28 mouse cellular contexts compared by ENCODE assay signal in genomic region chr2:125943301-125943700, GRCm38 (mm10).
"Had no signal": no experiment of that assay in that cellular context is flagged by ENCODE, and none has a peak within 500 bp of the region (broad histone marks: within the 10 kb centered on the region; RNA-seq: fewer than 3 reads in every experiment).

No protein-coding gene starts in this region.

- H3K9ac ChIP-seq: heart, embryonic 13.5 days; heart, embryonic 15.5 days; hindbrain, embryonic 12.5 days; hindbrain, embryonic 14.5 days; intestine, embryonic 15.5 days; limb, embryonic 12.5 days; liver, embryonic 13.5 days; liver, embryonic 15.5 days had no signal

- H3K9me3 ChIP-seq: heart, embryonic 13.5 days; heart, embryonic 15.5 days; hindbrain, embryonic 10.5 days; hindbrain, embryonic 12.5 days; intestine, embryonic 15.5 days; limb, embryonic 10.5 days; limb, embryonic 12.5 days; liver, embryonic 13.5 days; liver, embryonic 15.5 days had no signal

- H3K4me1 ChIP-seq: hindbrain, embryonic 10.5 days; hindbrain, embryonic 12.5 days; intestine, embryonic 15.5 days; limb, embryonic 10.5 days; limb, embryonic 12.5 days; liver, embryonic 13.5 days; liver, embryonic 15.5 days had no signal

- DNase-seq: gastrocnemius, postnatal 14 days; gastrocnemius, postnatal 36 days; heart, adult 2 months; heart, postnatal 14 days; heart, postnatal 36 days; kidney, adult 18-20 months; kidney, adult 8-10 months; kidney, postnatal 10 days; kidney, postnatal 25 days; kidney, postnatal 4 days; liver; liver, embryonic 13.5 days had no signal

- H3K27ac ChIP-seq: heart, adult 2 months; heart, embryonic 13.5 days; heart, embryonic 15.5 days; hindbrain, embryonic 10.5 days; hindbrain, embryonic 12.5 days; hindbrain, embryonic 14.5 days; intestine, embryonic 15.5 days; layer of hippocampus, adult 2 months; left cerebral cortex, adult 2 months; limb, embryonic 10.5 days; limb, embryonic 12.5 days; liver, embryonic 13.5 days; liver, embryonic 15.5 days had no signal

- H3K4me2 ChIP-seq: heart, embryonic 11.5 days; heart, embryonic 13.5 days; heart, embryonic 15.5 days; hindbrain, embryonic 12.5 days; hindbrain, embryonic 14.5 days; intestine, embryonic 15.5 days; limb, embryonic 12.5 days; liver, embryonic 11.5 days; liver, embryonic 13.5 days; liver, embryonic 15.5 days had no signal

- H3K27me3 ChIP-seq: heart, embryonic 13.5 days; heart, embryonic 15.5 days; hindbrain, embryonic 12.5 days; intestine, embryonic 15.5 days; limb, embryonic 12.5 days; liver, embryonic 13.5 days; liver, embryonic 15.5 days had no signal

- ATAC-seq: hindbrain, embryonic 16.5 days; inflammation-experienced regulatory T-cells, adult 6 months; intestine, embryonic 15.5 days; intestine, postnatal 0 days had no signal

- H3K4me3 ChIP-seq: heart, adult 2 months; heart, embryonic 13.5 days; heart, embryonic 15.5 days; hindbrain, embryonic 10.5 days; hindbrain, embryonic 12.5 days; intestine, embryonic 15.5 days; layer of hippocampus, adult 2 months; left cerebral cortex, adult 2 months; limb, embryonic 10.5 days; limb, embryonic 12.5 days; liver, embryonic 13.5 days; liver, embryonic 15.5 days had no signal

- H3K36me3 ChIP-seq: heart, embryonic 15.5 days; intestine, embryonic 15.5 days; liver, embryonic 13.5 days; liver, embryonic 15.5 days had no signal
